Mouse (Mus musculus): Measurements from ENCODE around the gene Col11a2. TPM values are rescaled to one million over a fixed set of nuclear protein-coding genes. Genes with fewer than 3 reads are reported as not detected.

Gene Col11a2
- polyA plus RNA-seq, 1 experiment from 2014 or later = 0.27 TPM

GRCm38 (mm10) chr17:34109806-34110195 is 70.6 kb downstream of the Col11a2 start:
- H3K9ac ChIP-seq (ENCODE audit: low read depth, low read length) = no peak overlapping the region
- H3K4me3 ChIP-seq (ENCODE audit: low read depth, low read length) = no peak overlapping the region
- no peak overlapping the region for H3K4me2 ChIP-seq (ENCODE audit: low read depth, low read length)
- no peak for ATAC-seq (ENCODE audit: low read depth)
- 58% methylated on average over 3 of the region's 3 CpGs for WGBS (ENCODE audit: insufficient replicate concordance)
- no peak overlapping the region for H3K27ac ChIP-seq (ENCODE audit: low read length)
- no peaks in the 10 kb centered on the region for H3K9me3 ChIP-seq (replicated peaks; ENCODE audit: control insufficient read depth, low read length)
- no peaks in the 10 kb centered on the region; the same call in 1 of the 2 replicates for H3K27me3 ChIP-seq (ENCODE audit: control insufficient read depth, insufficient read depth, low read depth, low read length)
- peaks cover 2% of the 10 kb centered on the region; the same call in 1 of the 2 replicates for H3K4me1 ChIP-seq (ENCODE audit: control insufficient read depth, low read depth, low read length)
- H3K36me3 ChIP-seq (ENCODE audit: control insufficient read depth, insufficient read depth) = peaks cover 47% of the 10 kb centered on the region

GRCm38 (mm10) chr17:34110309-34110708 is 71.1 kb downstream of the Col11a2 start:
- Histone ChIP-seq H3K4me1 (ENCODE audit: control insufficient read depth, low read depth, low read length) (peaks cover 7% of the 10 kb centered on the region), H3K27ac (ENCODE audit: low read length) (no peak overlapping the region), H3K36me3 (ENCODE audit: control insufficient read depth, insufficient read depth) (peaks cover 52% of the 10 kb centered on the region), H3K9me3 (replicated peaks; ENCODE audit: control insufficient read depth, low read length) (no peaks in the 10 kb centered on the region), H3K9ac (ENCODE audit: low read depth, low read length) (no peak overlapping the region), H3K4me3 (ENCODE audit: low read depth, low read length) (no peak overlapping the region), H3K4me2 (ENCODE audit: low read depth, low read length) (no peak overlapping the region), H3K27me3 (ENCODE audit: control insufficient read depth, insufficient read depth, low read depth, low read length) (no peaks in the 10 kb centered on the region)
- WGBS (ENCODE audit: insufficient replicate concordance) = 80% methylated on average over 8 of the region's 8 CpGs
- no peak for ATAC-seq (ENCODE audit: low read depth)

GRCm38 (mm10) chr17:34114114-34114513 is 74.9 kb downstream of the Col11a2 start:
- WGBS (ENCODE audit: insufficient replicate concordance) = 85% methylated on average over 7 of the region's 7 CpGs

More at GRCm38 (mm10) chr17:34114114-34114513, 74.9 kb downstream of the Col11a2 start:
- H3K27ac ChIP-seq (ENCODE audit: low read length) = no peak overlapping the region
- no peak overlapping the region for H3K9ac ChIP-seq (ENCODE audit: low read depth, low read length)
- no peak overlapping the region for H3K4me3 ChIP-seq (ENCODE audit: low read depth, low read length)
- peaks cover 80% of the 10 kb centered on the region for H3K36me3 ChIP-seq (ENCODE audit: control insufficient read depth, insufficient read depth)
- H3K27me3 ChIP-seq (ENCODE audit: control insufficient read depth, insufficient read depth, low read depth, low read length) = no peaks in the 10 kb centered on the region
- no peak for ATAC-seq (ENCODE audit: low read depth)
- H3K4me2 ChIP-seq (ENCODE audit: low read depth, low read length) = no peak overlapping the region
- no peaks in the 10 kb centered on the region for H3K9me3 ChIP-seq (replicated peaks; ENCODE audit: control insufficient read depth, low read length)
- peaks cover 26% of the 10 kb centered on the region for H3K4me1 ChIP-seq (ENCODE audit: control insufficient read depth, low read depth, low read length)

MicroRNAs encoded within 50 kb of the gene (microRNA counts, 519-probe panel; counts per million panel counts)
- 1,545 counts per million, percentile 14 among the panel's probes with 10 or more counts for microRNA mmu-miR-219

Small RNA genes lying within 50 kb of the gene (microRNA-seq; reads per million reads assigned to microRNA genes)
- gene Mir219a-1 (not detected), gene Mir219c (not detected)

Other genes with a start within 250 kb of the Col11a2 start
- gene Kank3, start 228.9 kb upstream of the Col11a2 start, polyA plus RNA-seq (2015; fragmentation: Nextera tagmentation; extraction: Ambion mirVana) = 10.0 and 13.7 TPM in 2 replicates
- gene Rps28, start 214.9 kb upstream of the Col11a2 start, polyA plus RNA-seq (2015; fragmentation: Nextera tagmentation; extraction: Ambion mirVana) = 389 and 463 TPM in 2 replicates
- gene Ndufa7, start 214.9 kb upstream of the Col11a2 start, polyA plus RNA-seq (2015; fragmentation: Nextera tagmentation; extraction: Ambion mirVana) = 243 and 245 TPM in 2 replicates
- gene Cd320, start 196.3 kb upstream of the Col11a2 start, polyA plus RNA-seq (2015; fragmentation: Nextera tagmentation; extraction: Ambion mirVana) = 11.9 and 12.1 TPM in 2 replicates
- gene Gm7029, start 165.6 kb upstream of the Col11a2 start, polyA plus RNA-seq (2015; fragmentation: Nextera tagmentation; extraction: Ambion mirVana) = not detected in 2 replicates
- gene Kifc1, start 148.8 kb upstream of the Col11a2 start, polyA plus RNA-seq (2015; fragmentation: Nextera tagmentation; extraction: Ambion mirVana) = 5.8 and 6.1 TPM in 2 replicates
- 0.21 and 0.54 TPM in 2 replicates for gene Platr17, start 134.3 kb upstream of the Col11a2 start, polyA plus RNA-seq (2015; fragmentation: Nextera tagmentation; extraction: Ambion mirVana)
- gene Daxx, start 130.0 kb upstream of the Col11a2 start, polyA plus RNA-seq (2015; fragmentation: Nextera tagmentation; extraction: Ambion mirVana) = 18.6 and 19.6 TPM in 2 replicates
- gene Tapbp, start 123.5 kb upstream of the Col11a2 start, polyA plus RNA-seq (2015; fragmentation: Nextera tagmentation; extraction: Ambion mirVana) = 31.0 and 34.6 TPM in 2 replicates
- 7.8 and 9.1 TPM in 2 replicates for gene Zbtb22, start 123.5 kb upstream of the Col11a2 start, polyA plus RNA-seq (2015; fragmentation: Nextera tagmentation; extraction: Ambion mirVana)
- gene Rgl2, start 109.9 kb upstream of the Col11a2 start, polyA plus RNA-seq (2015; fragmentation: Nextera tagmentation; extraction: Ambion mirVana) = 7.8 and 9.0 TPM in 2 replicates
- 83.8 and 96.4 TPM in 2 replicates for gene Pfdn6, start 99.1 kb upstream of the Col11a2 start, polyA plus RNA-seq (2015; fragmentation: Nextera tagmentation; extraction: Ambion mirVana)
- gene Wdr46, start 98.8 kb upstream of the Col11a2 start, polyA plus RNA-seq (2015; fragmentation: Nextera tagmentation; extraction: Ambion mirVana) = 12.2 and 13.4 TPM in 2 replicates
- gene B3galt4, start 87.9 kb upstream of the Col11a2 start, polyA plus RNA-seq (2015; fragmentation: Nextera tagmentation; extraction: Ambion mirVana) = 2.2 and 2.3 TPM in 2 replicates
- gene Vps52, start 83.6 kb upstream of the Col11a2 start, polyA plus RNA-seq (2015; fragmentation: Nextera tagmentation; extraction: Ambion mirVana) = 21.3 and 21.9 TPM in 2 replicates
- gene Rps18, start 83.4 kb upstream of the Col11a2 start, polyA plus RNA-seq (2015; fragmentation: Nextera tagmentation; extraction: Ambion mirVana) = 904 and 1,002 TPM in 2 replicates
- 126 and 139 TPM in 2 replicates for gene H2-K1, start 39.1 kb upstream of the Col11a2 start, polyA plus RNA-seq (2015; fragmentation: Nextera tagmentation; extraction: Ambion mirVana)
- gene Ring1, start 14.8 kb upstream of the Col11a2 start, polyA plus RNA-seq (2015; fragmentation: Nextera tagmentation; extraction: Ambion mirVana) = 3.2 and 4.0 TPM in 2 replicates
- 30.1 and 32.2 TPM in 2 replicates for gene H2-Ke6, start 11.4 kb upstream of the Col11a2 start, polyA plus RNA-seq (2015; fragmentation: Nextera tagmentation; extraction: Ambion mirVana)
- 58.8 and 59.8 TPM in 2 replicates for gene Slc39a7, start 7.8 kb upstream of the Col11a2 start, polyA plus RNA-seq (2015; fragmentation: Nextera tagmentation; extraction: Ambion mirVana)
- 14.7 and 15.7 TPM in 2 replicates for gene Rxrb, start 7.6 kb upstream of the Col11a2 start, polyA plus RNA-seq (2015; fragmentation: Nextera tagmentation; extraction: Ambion mirVana)
- gene H2-Oa, start 52.9 kb downstream of the Col11a2 start, polyA plus RNA-seq (2015; fragmentation: Nextera tagmentation; extraction: Ambion mirVana) = 0.43 and 0.57 TPM in 2 replicates
- gene H2-DMa, start 80.1 kb downstream of the Col11a2 start, polyA plus RNA-seq (2015; fragmentation: Nextera tagmentation; extraction: Ambion mirVana) = 5.3 and 5.5 TPM in 2 replicates
- 32.0 and 35.8 TPM in 2 replicates for gene Brd2, start 83.2 kb downstream of the Col11a2 start, polyA plus RNA-seq (2015; fragmentation: Nextera tagmentation; extraction: Ambion mirVana)
- gene H2-DMb2, start 103.9 kb downstream of the Col11a2 start, polyA plus RNA-seq (2015; fragmentation: Nextera tagmentation; extraction: Ambion mirVana) = 0.74 and 1.0 TPM in 2 replicates
- 1.3 and 1.5 TPM in 2 replicates for gene H2-DMb1, start 113.6 kb downstream of the Col11a2 start, polyA plus RNA-seq (2015; fragmentation: Nextera tagmentation; extraction: Ambion mirVana)
- gene Tap1, start 148.1 kb downstream of the Col11a2 start, polyA plus RNA-seq (2015; fragmentation: Nextera tagmentation; extraction: Ambion mirVana) = 3.8 and 4.2 TPM in 2 replicates
- gene Psmb9, start 148.3 kb downstream of the Col11a2 start, polyA plus RNA-seq (2015; fragmentation: Nextera tagmentation; extraction: Ambion mirVana) = 9.6 and 9.7 TPM in 2 replicates
- gene Psmb8, start 158.3 kb downstream of the Col11a2 start, polyA plus RNA-seq (2015; fragmentation: Nextera tagmentation; extraction: Ambion mirVana) = 17.7 and 18.5 TPM in 2 replicates
- 6.7 TPM in 2 replicates for gene Tap2, start 164.1 kb downstream of the Col11a2 start, polyA plus RNA-seq (2015; fragmentation: Nextera tagmentation; extraction: Ambion mirVana)
- gene H2-Ob, start 199.5 kb downstream of the Col11a2 start, polyA plus RNA-seq (2015; fragmentation: Nextera tagmentation; extraction: Ambion mirVana) = 0.44 and 0.54 TPM in 2 replicates
- gene H2-Ab1, start 218.3 kb downstream of the Col11a2 start, polyA plus RNA-seq (2015; fragmentation: Nextera tagmentation; extraction: Ambion mirVana) = 8.9 and 12.0 TPM in 2 replicates
- 4.3 and 4.7 TPM in 2 replicates for gene H2-Aa, start 248.4 kb downstream of the Col11a2 start, polyA plus RNA-seq (2015; fragmentation: Nextera tagmentation; extraction: Ambion mirVana)

Data from liver, embryonic 16.5 days (tissue).